Mouse (Mus musculus) right cerebral cortex, postnatal 14 days (tissue): ENCODE measurements around the gene Wnk3.
"Not testable (repeated sequence)": the region's sequence is repeated elsewhere in the genome, so short reads cannot be mapped to it uniquely, and the experiment has no call there.

Source experiments
- DNase-seq: peaks from one replicate; pipeline ENCODE4 v3.0.0; 2022

The Wnk3 gene

DNA sequence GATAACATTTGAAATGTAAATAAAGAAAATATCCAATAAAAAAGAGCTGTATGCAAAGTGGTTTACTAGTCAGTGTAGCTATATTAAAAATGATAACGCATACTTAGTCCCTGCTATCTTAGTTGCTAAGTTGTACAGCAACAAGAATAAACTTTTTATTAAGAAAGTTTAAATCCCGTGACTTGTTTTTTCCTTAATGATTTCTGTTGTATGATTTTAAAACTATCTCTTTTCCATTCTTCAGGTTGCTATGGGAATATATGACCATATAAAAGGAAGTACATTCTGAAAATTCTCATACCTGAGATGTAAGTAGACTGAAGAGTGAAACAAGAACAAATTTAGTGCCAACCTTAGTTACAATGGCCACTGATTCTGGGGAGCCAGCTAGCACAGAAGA is at the start of gene Wnk3:
TSS of gene Wnk3 (plus strand) at position 301 of the 400 bp plus-strand sequence.
- DNase-seq, result no peak

DNA sequence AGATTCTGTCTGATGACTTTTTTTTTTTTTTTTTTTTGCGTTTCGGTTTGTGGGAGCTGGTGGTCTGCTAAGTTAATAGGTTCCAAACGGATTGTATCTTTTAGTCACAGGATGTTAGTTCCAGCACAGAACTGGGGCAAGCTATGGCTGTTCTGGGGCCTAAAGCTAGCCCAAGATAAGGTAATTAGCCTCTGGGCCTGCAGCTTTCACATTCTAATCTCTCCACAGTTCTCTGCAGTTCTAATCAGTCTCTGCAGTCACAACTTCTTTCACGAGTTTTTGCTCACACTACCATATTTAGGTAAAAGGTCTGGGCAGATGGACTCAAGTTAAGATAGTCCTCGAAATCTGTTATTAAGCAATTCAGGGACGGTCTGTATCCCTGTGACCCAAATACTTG is 39.5 kb upstream of the Wnk3 start:
- no peak for DNase-seq

DNA sequence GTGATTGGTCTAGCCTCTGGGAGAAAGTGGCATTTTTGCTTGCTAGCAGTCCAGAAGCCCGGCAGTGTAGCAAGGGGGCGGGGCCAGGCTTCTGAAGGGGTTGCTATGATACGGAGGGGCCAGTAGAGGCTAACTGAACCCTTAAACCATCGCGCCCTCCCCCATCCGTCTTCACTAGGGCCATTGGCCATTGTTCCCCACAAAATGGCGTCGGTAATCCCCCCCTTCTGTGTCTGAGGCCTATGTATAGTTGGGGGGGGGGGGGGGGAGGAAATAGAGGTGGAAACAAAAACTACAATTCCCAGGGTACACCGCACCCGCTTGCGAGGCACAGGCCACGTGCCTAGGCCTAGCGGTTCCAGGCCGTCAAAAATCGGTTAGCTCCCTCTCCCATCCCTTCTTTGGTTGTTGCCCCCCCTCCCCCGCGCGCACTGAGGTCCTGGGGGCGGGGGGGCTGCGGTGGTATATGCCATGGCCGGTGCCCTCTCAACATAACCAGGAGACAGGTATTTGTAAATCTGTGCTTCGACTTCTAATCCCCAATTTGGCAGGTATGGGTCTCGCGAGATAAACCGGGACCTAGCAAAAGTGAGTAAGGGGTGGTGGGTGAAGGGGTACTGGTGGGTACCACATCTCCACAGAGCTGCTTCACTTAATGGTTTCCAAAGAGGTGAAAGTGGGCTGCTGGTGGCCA is 29.3 kb upstream of the Wnk3 start:
- DNase-seq, result peak; percentile 54

DNA sequence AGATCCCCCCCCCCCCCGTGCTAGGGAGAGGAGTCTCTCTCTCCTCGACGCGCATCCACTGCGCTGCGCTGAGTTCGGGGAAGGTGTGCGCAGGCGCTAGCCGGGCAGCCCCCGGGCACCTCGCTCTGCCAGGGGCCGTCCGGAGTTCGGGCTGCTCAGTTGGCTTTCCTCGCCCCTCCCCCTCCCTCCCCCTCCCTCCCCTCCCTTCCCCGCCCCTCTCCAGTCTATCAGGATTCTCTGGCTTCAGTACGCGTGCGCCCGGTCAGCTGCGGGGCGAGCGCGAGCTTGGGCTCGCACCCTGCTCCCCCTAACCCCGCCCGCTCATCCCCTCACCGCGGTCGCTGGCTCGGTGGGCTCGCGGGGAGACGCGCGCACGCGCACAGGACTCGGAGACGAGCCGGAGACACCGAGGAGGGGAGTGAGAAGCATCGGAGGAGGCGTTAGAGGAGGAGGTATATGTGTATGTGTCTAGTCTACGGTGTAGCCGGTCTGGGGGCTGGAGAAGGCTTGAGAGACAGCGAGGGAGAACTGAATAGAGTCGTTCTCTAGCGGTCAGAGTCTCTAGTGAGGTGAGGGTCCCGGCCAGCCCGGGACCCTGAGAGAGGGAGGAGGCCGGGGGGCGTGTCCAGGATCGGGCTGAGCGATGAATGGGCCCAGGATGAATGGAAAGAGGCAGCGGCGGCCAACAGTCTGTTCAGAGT is 28.5 kb upstream of the Wnk3 start:
- DNase-seq, result peak; percentile 73

DNA sequence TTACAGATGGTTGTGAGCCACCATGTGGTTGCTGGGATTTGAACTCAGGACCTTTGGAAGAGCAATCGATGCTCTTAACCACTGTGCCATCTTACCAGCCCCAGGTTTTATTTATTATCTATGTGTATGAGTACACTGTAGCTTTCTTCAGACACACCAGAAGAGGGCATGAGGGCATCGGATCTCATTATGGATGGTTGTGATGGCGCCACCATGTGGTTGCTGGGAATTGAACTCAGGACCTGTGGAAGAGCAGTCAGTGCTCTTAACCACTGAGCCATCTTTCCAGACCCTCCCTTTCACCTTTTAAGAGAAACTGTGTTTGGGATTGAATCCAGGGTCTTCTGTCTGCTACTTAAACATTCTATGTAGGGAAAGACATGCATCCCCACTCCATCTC is 24.7 kb upstream of the Wnk3 start:
- DNase-seq, result not testable (repeated sequence)

DNA sequence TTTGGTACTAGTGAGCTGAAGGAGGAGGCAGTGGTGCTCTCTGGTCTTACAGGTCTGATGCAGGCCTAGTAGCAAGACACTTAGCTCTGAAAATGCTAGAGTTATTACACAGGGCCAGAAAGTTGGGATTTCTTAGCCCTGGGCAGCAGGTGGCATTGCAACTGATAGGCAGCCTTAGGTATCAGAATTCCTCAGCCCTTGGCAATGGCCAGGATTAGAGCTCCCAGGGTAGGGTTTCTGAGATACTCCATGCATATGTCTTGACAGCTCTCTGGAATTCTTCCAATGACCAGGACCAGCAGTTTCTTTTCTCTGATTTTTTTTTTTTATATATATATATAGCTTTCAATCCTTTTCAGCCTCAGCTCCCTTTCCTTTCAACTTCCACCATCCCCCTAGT is 100.5 kb downstream of the Wnk3 start:
- no peak for DNase-seq

DNA sequence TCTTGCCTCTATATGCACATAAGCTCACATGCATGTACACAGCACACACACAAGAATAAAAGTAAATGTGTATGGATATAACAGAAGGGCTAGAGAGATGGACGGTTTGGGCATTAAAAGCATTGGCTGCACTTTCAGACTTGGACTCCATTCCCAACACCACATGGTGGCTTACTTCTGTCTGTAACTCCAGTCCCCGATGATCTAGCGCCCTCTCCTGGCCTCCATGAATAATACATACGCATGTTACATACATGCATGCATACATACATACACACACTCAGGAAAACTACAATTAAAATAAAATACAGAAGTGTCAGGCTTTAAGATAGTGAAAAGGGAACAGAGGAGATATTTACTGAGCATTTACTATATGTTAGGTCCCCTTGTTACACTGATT is 115.9 kb downstream of the Wnk3 start:
- DNase-seq, result no peak

DNA sequence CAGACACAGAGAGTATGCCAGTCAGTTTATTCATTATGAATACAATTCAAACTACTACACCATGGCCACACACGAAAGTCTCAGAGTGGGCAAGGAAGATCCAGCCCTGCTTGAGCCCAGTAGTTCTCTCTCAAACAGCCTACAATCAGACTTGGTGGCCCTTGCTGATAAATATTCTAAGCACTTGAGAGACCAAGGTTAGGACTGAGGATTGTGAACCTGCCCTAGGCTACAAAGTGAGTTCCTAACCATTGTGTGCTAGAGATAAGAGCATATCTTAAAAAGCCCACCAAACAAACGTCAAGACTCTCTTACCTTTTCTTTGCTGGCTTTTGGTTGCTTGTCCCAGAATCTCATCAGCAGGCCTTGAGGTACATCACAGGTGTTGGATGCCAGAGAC is 135.7 kb downstream of the Wnk3 start:
- no peak for DNase-seq

DNA sequence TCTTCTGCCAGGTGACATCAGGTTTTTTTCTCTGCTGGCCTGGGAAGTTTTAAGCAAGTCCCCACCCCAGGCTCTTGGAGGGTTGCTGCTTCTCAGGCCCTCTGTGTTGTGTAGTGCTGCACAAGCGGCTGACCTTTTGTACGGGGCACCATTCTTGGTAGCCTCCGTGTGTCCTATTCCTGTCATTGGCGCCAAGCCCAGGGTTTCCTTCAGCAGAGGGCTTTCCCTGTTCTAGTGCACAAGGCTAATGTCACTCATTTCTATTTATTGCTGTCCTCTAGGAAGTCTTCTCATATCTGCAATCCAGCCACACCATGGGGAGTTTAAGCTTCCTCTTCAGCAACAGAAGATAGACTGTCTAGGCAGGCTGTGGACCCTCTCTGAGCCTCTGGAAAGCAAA is 139.9 kb downstream of the Wnk3 start:
- peak; percentile 7 for DNase-seq

DNA sequence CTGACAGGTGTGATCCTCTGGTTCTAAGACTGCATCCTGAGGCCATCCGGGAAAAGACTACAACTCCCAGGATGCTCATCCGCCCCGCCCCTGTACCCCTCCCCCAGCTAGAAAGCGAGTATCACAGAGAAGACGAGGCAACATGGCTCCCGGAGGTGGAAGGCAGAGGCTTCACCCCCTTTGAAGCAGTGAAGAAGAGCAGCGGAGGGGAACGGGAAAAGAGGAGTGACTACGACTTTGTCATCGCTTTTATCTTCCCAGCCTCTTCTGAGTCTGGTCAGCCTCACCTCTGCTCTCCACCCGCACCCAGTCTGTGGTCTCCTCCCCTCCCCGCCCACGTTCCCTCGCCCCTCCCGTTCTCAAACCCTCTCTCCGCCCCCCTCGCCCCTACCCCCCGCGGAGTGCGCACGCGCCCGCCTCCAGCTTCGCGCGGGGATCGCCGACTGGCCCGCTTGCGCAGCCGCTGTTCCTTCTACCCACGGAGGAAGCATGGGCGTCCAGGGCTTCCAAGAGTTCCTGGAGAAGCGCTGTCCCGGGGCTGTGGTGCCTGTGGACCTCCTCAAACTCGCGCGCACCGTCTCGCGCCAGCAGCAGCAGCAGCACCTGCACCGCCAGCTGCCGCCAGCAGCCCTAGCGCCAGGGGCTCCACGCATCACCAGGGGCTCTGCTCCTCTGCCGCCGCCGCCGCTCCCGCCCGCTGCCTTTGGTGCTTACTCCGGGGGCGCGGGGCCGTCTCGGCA is 146.1 kb downstream of the Wnk3 start, which contains the start of gene Fam120c:
TSS of gene Fam120c (plus strand) at position 415 of the 740 bp plus-strand sequence.
- DNase-seq, result peak; percentile 86

DNA sequence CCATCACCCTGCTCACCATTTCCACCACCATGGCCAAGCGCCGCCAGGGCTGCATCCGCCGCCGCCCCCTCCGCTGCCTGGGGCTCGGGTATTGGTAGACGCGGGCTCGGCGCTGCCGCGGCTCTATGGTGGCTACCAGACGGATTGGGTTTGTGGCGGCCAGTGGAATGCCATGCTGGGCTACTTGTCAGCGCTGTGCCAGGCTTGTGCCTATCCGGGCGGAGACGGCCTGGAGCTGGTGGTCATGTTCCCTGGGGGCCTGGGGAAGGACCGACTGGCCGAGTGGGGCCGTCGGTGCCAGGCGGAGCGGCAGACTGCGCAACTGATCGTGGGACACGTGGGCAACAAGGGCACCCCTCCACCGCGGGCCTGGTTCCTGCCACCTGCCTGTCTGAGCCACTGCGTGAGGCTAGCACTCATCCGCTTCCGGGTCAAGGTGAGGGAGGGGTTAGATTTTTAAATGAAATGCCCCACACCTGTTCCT is 146.7 kb downstream of the Wnk3 start:
- DNase-seq, result peak; percentile 35

DNA sequence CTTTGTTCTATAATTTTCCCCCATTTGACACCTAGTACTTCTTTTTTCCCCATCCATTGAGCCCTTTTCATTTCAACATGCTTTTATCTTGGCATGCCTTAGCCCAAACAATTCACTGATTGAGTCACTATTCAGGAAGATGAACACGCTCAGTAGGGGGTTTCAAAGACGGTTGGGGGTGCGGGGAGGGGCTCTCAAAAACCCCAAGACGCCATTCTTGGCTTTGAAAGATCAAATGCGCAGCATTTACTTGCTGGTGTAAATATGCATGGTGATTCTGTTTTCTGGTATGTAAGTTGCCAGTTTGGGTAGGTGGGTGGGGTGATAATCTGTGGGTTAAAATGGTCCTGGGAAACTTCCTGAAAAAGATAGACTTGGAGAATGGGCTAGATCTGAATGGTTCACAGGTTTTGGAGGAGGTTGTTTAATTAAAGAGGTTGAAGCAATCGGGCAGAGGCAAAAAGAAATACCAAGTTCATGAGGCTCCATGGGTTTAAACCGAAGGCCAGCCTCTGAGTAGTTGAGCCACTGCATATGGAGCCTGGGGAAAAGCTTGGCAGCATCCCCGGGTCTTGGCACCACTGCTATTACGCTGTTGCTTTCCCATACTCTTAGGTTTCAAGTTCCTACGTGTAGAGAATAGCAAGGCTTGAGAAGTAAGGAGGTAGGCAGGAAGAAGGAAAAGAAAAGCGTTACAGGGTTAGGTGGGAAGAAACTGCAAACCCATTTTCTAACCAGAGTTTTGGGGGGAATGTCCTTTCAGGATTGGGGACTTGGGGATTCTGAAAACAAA is 147.7 kb downstream of the Wnk3 start:
- peak; percentile 7 for DNase-seq

DNA sequence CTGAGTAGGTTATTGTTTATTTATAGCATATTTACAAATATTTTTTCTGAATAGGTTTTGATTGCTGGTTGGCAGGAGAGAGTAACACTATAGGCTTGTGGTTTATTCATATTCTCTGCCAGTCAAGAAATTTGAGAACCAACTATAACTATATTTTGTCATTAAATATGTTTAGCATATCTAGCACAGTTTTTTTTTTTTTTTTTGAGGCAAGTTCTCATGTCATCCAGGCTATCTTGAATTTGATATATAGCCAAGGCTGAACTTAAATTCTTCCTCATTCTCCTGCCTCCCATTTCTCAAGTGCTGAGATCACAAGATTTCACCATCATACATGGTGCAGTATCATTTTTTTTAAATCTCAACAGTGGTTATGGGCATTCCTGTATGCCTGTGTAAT is 149.4 kb downstream of the Wnk3 start:
- DNase-seq, result no peak

DNA sequence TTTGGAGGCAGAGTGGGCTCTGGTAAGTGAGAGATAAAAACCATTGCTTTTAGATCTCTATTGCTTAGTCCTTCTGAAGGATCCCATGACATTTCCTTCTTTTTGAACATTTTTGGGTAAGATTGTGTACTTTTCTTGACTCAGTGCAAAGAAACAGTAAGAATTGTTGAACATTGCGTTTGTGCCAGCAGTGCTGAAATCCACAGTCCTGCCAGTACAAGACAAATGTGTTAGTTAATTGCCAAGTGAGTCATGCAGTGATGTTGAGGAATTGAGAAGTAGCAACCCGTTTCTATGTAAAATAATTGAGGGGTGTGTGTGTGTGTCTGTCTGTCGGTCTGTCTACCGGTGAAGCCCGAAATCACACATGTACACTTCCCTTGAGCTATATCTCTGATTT is 151.4 kb downstream of the Wnk3 start:
- no peak for DNase-seq
